Mouse (Mus musculus) stomach, embryonic 14.5 days (tissue): ENCODE measurements around the gene Stat5b. TPM values are rescaled to one million over a fixed set of nuclear protein-coding genes. Genes with fewer than 3 reads are reported as not detected.

Experiments used
- ATAC-seq: fragments of 200-750 bp; cut with Nextera tagmentation; 2 replicates; pipeline ENCODE4 v1.8.0; 2017; ENCODE audit warnings: low read depth, moderate TSS enrichment; ENCODE audit not compliant: insufficient number of reproducible peaks, insufficient read depth, low FRiP score
- H3K27ac ChIP-seq: fragments of 300-500 bp; sonication (generic); 2 replicates; pipeline ENCODE4 v1.5.1; 2014; ENCODE audit warnings: mild to moderate bottlenecking, low read length, moderate library complexity, mixed read lengths
- H3K27me3 ChIP-seq: fragments of 300-500 bp; sonication (generic); 2 replicates; pipeline ENCODE4 v1.6.1; 2014; ENCODE audit warnings: low read length, control low read depth, mixed read lengths; ENCODE audit not compliant: control insufficient read depth, insufficient read depth
- H3K36me3 ChIP-seq: fragments of 300-500 bp; sonication (generic); 2 replicates; pipeline ENCODE4 v1.6.1; 2014; ENCODE audit warnings: mild to moderate bottlenecking, control low read depth, low read length, moderate library complexity, mixed read lengths; ENCODE audit not compliant: control insufficient read depth, insufficient read depth
- H3K4me1 ChIP-seq: fragments of 300-500 bp; sonication (generic); 2 replicates; pipeline ENCODE4 v1.6.1; 2014; ENCODE audit warnings: low read length, control low read depth, mixed read lengths; ENCODE audit not compliant: control insufficient read depth, insufficient read depth
- H3K4me2 ChIP-seq: fragments of 300-500 bp; sonication (generic); replicated peaks from 2 replicates; pipeline ENCODE4 v1.6.1; 2014; ENCODE audit warnings: low read depth, low read length, control low read depth
- H3K4me3 ChIP-seq: fragments of 300-500 bp; sonication (generic); 2 replicates; pipeline ENCODE4 v1.5.1; 2014; ENCODE audit warnings: low read depth, low read length, control low read depth
- H3K9ac ChIP-seq: fragments of 300-500 bp; sonication (generic); replicated peaks from 2 replicates; pipeline ENCODE4 v1.6.1; 2014; ENCODE audit warnings: low read depth, mild to moderate bottlenecking, control low read depth, low read length, moderate library complexity, mixed read lengths
- H3K9me3 ChIP-seq: fragments of 300-500 bp; sonication (generic); 2 replicates; pipeline ENCODE4 v1.6.1; 2016; ENCODE audit warnings: low read depth, low read length, control low read depth; ENCODE audit not compliant: control insufficient read depth
- WGBS: fragments of 180-500 bp; shearing (Covaris S2); extraction: QIAGEN DNeasy Blood & Tissue Kit; methylation state at CpG from one replicate; pipeline ENCODE4 v1.1.7; 2014; 5-methylcytosine and 5-hydroxymethylcytosine counted together
- polyA plus RNA-seq: library from polyadenylated mRNA; unstranded; fragments of >200 nt; fragmentation: Nextera tagmentation; extraction: Ambion mirVana; gene quantifications from 2 replicates; pipeline ENCODE4 v1.2.1, GENCODE M21; 2014

Gene Stat5b
- polyA plus RNA-seq, 1 experiment from 2014 or later: 26.8 TPM

DNA sequence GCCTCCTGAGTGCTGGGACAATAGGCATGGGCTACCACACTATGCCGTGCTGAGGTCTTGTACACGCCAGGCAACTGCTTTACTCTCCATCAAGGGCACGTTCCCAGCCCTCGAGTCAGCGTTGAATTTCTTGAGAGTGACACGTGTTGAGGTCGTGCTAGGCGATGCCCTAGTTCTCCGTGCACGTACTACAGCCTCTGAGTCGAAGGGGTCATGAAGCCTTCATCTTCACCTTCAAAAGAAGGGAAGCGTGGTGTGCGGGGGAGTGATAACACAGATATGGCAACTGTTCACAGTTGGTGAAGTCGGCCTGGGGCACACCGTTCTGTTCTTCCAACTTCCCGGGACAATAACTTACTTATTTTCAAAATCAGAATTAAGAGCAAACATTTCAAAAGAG, 30.9 kb downstream of the Stat5b start:
- H3K9ac ChIP-seq: no peak overlapping the region
- no peaks in the 10 kb centered on the region for H3K36me3 ChIP-seq
- no peaks in the 10 kb centered on the region for H3K9me3 ChIP-seq
- H3K27ac ChIP-seq: no peak overlapping the region
- ATAC-seq: no peak
- no peaks in the 10 kb centered on the region for H3K27me3 ChIP-seq
- H3K4me1 ChIP-seq: peaks cover 10% of the 10 kb centered on the region; the same call in 1 of the 2 replicates
- no peak overlapping the region for H3K4me2 ChIP-seq
- H3K4me3 ChIP-seq: no peak overlapping the region
- WGBS: 87% methylated on average over 16 of the region's 16 CpGs

DNA sequence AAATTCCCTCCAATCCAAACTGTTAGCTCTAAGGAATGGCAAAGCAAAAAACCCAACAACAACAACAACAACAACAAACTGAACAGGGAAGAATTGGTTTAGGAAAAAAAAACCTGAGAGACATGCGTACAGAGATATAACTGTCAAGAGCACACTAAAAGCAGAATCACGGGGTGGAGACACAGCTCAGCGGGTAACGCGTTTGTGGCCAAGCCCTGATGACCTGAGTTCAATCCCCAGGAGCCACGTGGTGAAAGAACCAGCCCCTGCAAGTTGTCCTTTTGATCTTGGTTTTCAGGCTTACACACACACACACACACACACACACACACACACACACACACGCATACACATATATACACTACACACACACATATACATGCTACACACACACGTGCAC, 31.5 kb downstream of the Stat5b start:
- WGBS: 79% methylated on average over 8 of the region's 8 CpGs
- no peak overlapping the region for H3K4me2 ChIP-seq
- peaks cover 10% of the 10 kb centered on the region; the same call in 1 of the 2 replicates for H3K4me1 ChIP-seq
- H3K9me3 ChIP-seq: no peaks in the 10 kb centered on the region
- H3K36me3 ChIP-seq: no peaks in the 10 kb centered on the region
- ATAC-seq: no peak
- no peaks in the 10 kb centered on the region for H3K27me3 ChIP-seq
- no peak overlapping the region for H3K27ac ChIP-seq
- H3K9ac ChIP-seq: no peak overlapping the region
- H3K4me3 ChIP-seq: no peak overlapping the region

DNA sequence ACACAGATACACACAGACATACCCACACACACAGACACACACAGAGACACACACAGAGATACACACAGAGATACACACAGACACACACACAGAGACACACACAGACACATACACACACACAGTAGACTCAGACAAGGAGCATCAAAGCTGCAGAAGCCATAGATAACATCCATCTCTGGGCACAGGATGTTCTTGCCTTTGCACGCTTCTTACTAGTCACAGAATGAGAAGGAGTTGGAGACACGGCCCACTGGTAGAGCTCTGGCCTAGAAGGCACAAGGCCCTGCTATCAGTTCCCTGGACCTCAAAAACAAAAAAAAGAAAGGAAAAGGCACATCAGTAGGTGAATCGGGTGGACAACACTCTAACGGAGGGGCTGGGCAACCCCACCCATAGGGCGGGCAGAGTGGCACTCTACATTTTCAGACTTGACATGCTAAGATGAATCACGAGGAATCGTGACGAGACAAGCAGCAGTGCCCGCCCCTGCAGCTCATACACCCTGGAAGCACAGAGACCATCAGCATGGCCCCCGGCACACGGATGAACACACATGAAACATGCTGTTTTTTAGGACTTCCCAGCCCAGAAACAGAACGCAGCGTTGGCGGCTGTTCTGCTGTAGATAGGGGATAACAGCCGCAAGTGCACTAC, 32.0 kb downstream of the Stat5b start:
- Histone ChIP-seq H3K27me3 (no peaks in the 10 kb centered on the region), H3K36me3 (no peaks in the 10 kb centered on the region), H3K4me2 (no peak overlapping the region), H3K27ac (no peak overlapping the region), H3K4me3 (no peak overlapping the region), H3K9ac (no peak overlapping the region), H3K9me3 (no peaks in the 10 kb centered on the region), H3K4me1 (peaks cover 10% of the 10 kb centered on the region; the same call in 1 of the 2 replicates)
- WGBS: 88% methylated on average over 15 of the region's 15 CpGs
- ATAC-seq: no peak

DNA sequence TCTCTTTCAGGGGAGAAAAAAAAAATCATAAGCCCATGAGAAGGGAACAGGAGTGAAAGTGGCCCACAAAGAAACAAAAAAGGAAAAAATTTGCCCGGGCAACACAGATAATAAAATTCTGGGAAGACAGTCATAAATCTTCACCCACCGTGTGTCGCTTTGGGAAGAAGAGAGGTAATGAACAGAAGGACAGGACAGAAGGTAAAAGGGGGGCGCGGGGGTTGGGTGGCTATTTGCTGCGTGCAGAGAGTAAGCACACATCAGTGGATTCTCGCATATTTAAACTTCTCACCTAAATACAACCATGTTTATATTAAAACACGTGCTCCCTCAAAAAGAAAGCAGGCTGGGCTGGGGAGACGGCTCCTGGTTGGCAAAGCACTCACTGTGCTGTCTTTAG, 33.2 kb downstream of the Stat5b start:
- Histone ChIP-seq H3K9me3 (no peaks in the 10 kb centered on the region), H3K4me1 (peaks cover 10% of the 10 kb centered on the region; the same call in 1 of the 2 replicates), H3K36me3 (no peaks in the 10 kb centered on the region), H3K27ac (no peak overlapping the region), H3K27me3 (no peaks in the 10 kb centered on the region), H3K4me2 (no peak overlapping the region), H3K4me3 (no peak overlapping the region), H3K9ac (no peak overlapping the region)
- 44% methylated on average over 9 of the region's 9 CpGs for WGBS
- ATAC-seq: no peak

DNA sequence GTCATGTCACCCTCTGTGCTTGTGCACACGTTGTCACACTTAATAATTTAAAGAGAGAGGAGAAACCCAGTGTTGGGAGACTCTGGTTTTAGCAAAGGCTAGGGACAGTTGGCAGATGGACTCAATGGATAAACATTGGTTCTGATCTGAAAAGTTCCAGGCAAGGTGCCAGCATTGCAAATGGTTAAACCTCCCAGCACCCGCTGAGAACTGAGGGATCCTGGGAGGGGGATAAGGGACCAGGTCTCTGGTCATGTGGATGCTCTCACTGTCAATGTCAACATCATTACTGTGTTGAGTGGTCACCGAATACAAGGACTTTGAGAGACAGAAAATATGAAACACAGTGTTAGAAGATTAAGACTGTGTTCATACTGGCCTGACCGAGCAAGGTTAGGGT, 33.7 kb downstream of the Stat5b start:
- H3K4me3 ChIP-seq: no peak overlapping the region
- WGBS: 53% methylated on average over 4 of the region's 4 CpGs
- peaks cover 10% of the 10 kb centered on the region; the same call in 1 of the 2 replicates for H3K4me1 ChIP-seq
- H3K9me3 ChIP-seq: no peaks in the 10 kb centered on the region
- ATAC-seq: no peak
- H3K4me2 ChIP-seq: no peak overlapping the region
- no peaks in the 10 kb centered on the region for H3K36me3 ChIP-seq
- H3K9ac ChIP-seq: no peak overlapping the region
- H3K27me3 ChIP-seq: no peaks in the 10 kb centered on the region
- no peak overlapping the region for H3K27ac ChIP-seq

DNA sequence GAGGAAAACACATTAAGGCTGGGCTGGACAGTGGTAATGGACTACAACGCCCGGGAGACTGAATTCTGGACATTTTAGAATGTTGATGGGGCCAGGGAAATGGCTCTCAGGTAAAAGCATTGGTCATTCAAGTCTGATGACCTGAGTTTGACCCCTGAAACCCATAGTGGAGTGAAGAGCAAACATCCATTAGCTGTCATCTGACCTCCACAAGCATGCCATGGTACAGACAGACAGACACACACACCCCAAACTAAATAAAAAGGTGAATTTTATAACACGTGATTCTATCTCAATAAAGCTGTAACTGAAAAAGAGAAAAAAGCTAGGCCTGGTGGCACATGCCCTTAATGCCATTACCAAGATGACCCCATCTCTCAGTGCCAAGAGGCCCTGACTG, 34.2 kb downstream of the Stat5b start:
- WGBS: 44% methylated on average over 3 of the region's 3 CpGs
- ATAC-seq: no peak
- Histone ChIP-seq H3K4me1 (peaks cover 10% of the 10 kb centered on the region; the same call in 1 of the 2 replicates), H3K9ac (no peak overlapping the region), H3K4me2 (no peak overlapping the region), H3K27ac (no peak overlapping the region), H3K36me3 (no peaks in the 10 kb centered on the region), H3K4me3 (no peak overlapping the region), H3K27me3 (no peaks in the 10 kb centered on the region), H3K9me3 (no peaks in the 10 kb centered on the region)

DNA sequence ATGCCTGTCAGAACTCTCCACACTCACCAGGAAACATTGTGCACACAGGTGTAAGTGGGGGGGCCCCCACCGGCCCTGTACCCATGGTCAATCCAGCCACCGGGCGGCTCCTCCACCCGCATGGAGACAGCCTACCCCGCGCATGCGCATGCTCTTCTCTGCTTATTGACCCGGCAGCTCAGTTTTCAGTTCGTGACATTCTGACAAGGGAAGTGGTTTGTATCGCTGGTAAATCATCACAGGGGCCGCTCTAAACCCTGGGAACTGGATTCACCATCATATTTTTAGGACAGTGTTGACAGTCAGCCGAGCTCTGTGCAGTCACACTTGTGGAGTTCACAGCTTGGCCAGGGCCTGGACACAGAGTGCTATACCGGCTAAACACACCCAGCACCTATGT, 36.0 kb downstream of the Stat5b start:
- H3K27ac ChIP-seq: no peak overlapping the region
- H3K9me3 ChIP-seq: no peaks in the 10 kb centered on the region
- 38% methylated on average over 13 of the region's 13 CpGs for WGBS
- H3K4me1 ChIP-seq: peaks cover 10% of the 10 kb centered on the region; the same call in 1 of the 2 replicates
- H3K27me3 ChIP-seq: no peaks in the 10 kb centered on the region
- 0 out of 2 replicates have a peak, but pooled peaks have one; percentile 10 for ATAC-seq
- no peak overlapping the region for H3K4me2 ChIP-seq
- no peaks in the 10 kb centered on the region for H3K36me3 ChIP-seq
- no peak overlapping the region for H3K9ac ChIP-seq
- no peak overlapping the region for H3K4me3 ChIP-seq

DNA sequence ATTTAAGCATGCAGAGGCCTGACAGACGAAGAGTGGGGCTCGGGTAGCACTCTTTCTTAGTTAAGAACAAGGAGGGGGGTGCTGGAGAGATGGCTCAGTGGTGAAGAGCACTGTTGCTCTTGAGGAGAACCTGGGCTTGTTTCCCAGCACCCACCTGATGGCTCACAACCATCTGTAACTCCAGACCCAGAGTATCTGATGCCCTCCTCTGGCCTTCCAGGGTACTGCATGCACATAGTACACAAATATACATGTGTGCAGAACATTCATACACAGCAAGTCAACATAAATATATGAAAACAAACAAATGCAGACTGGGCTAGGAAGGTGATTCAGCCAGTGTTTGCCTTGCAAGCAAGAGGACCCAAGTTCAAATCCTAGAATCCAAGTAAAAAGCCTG, 39.4 kb downstream of the Stat5b start:
- Histone ChIP-seq H3K36me3 (no peaks in the 10 kb centered on the region; the same call in 1 of the 2 replicates), H3K4me2 (no peak overlapping the region), H3K9me3 (no peaks in the 10 kb centered on the region), H3K4me3 (no peak overlapping the region), H3K27me3 (no peaks in the 10 kb centered on the region), H3K9ac (no peak overlapping the region), H3K27ac (no peak overlapping the region), H3K4me1 (no peaks in the 10 kb centered on the region)
- no peak for ATAC-seq
- 93% methylated on average over 2 of the region's 2 CpGs for WGBS

DNA sequence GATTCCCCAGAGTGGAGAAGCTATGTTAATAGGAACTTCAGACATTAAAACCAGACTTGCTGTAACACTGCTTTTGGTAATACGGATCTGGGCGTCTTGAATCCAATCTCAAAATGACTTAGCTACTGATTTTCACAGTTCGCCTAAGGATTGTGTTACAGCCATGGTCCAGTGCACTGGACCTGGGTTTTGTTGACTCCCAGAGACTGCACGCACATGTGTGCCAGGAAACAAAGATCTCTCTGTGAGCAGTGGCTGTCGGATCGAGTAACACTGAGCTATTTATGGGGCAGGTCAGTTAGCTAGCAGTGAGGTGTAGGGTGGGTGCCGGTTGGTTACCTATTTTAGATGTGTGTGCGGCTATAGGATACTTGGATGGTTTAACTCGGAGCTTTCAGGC, 40.0 kb downstream of the Stat5b start:
- WGBS: 84% methylated on average over 9 of the region's 9 CpGs

More for the DNA sequence above, 40.0 kb downstream of the Stat5b start:
- no peak for ATAC-seq
- Histone ChIP-seq H3K27me3 (no peaks in the 10 kb centered on the region), H3K9ac (no peak overlapping the region), H3K27ac (no peak overlapping the region), H3K4me3 (no peak overlapping the region), H3K4me1 (no peaks in the 10 kb centered on the region), H3K9me3 (no peaks in the 10 kb centered on the region), H3K4me2 (no peak overlapping the region), H3K36me3 (no peaks in the 10 kb centered on the region; the same call in 1 of the 2 replicates)
